Mouse (Mus musculus) cerebellum, adult 2 months (tissue): Measurements from ENCODE around the gene Cxcl15. TPM values are rescaled to one million over a fixed set of nuclear protein-coding genes. Genes with fewer than 3 reads are reported as not detected.

ENCODE experiments used
- DNase-seq, 2 experiments: peaks; one replicate each; pipeline ENCODE4 v3.0.0; 2021
- H3K27ac ChIP-seq: fragments of 200-500 bp; 2 replicates; pipeline ENCODE4 v1.5.1; 2012; ENCODE audit warnings: low read length, control low read depth, inconsistent platforms; ENCODE audit not compliant: insufficient read depth
- H3K27me3 ChIP-seq: fragments of 200-500 bp; 2 replicates; pipeline ENCODE4 v1.6.1; 2012; ENCODE audit warnings: inconsistent platforms, mild to moderate bottlenecking, low read length, moderate library complexity; ENCODE audit not compliant: control insufficient read depth, insufficient read depth
- H3K4me1 ChIP-seq: fragments of 200-500 bp; 2 replicates; pipeline ENCODE4 v1.6.1; 2011; ENCODE audit warnings: low read length; ENCODE audit not compliant: control insufficient read depth, insufficient read depth
- H3K4me3 ChIP-seq: fragments of 200-500 bp; replicated peaks from 2 replicates; pipeline ENCODE3; 2011; ENCODE audit warnings: mild to moderate bottlenecking, low read depth, low read length, control low read depth; ENCODE audit not compliant: insufficient read depth
- CTCF ChIP-seq: fragments of 200-500 bp; IDR thresholded peaks from 2 replicates; pipeline ENCODE4 v1.5.1; 2011; ENCODE audit warnings: low read depth, mild to moderate bottlenecking, control low read depth, low read length, moderate library complexity, borderline replicate concordance; ENCODE audit not compliant: insufficient read depth
- POLR2A ChIP-seq: fragments of 200-500 bp; IDR thresholded peaks from 2 replicates; pipeline ENCODE4 v1.6.1; 2011; ENCODE audit warnings: low read length, control low read depth, borderline replicate concordance; ENCODE audit not compliant: insufficient read depth
- WGBS: fragments of 180-500 bp; shearing (Covaris S2); methylation state at CpG from one replicate; pipeline ENCODE4 v1.1.7; 2018; 5-methylcytosine and 5-hydroxymethylcytosine counted together
- polyA plus RNA-seq: library from polyadenylated mRNA; depleted of rRNA; stranded (reverse); fragments of >200 nt; gene quantifications from 2 replicates; pipeline ENCODE4 v1.2.3, GENCODE M21; 2012

Cxcl15 gene
- polyA plus RNA-seq, 1 experiment = not detected

- H3K27ac ChIP-seq = no peak overlapping the region
- no peaks in the 10 kb centered on the region for H3K4me1 ChIP-seq
- TF ChIP-seq CTCF = no peak
- TF ChIP-seq POLR2A = no peak
- H3K4me3 ChIP-seq = no peak overlapping the region
- no peak for DNase-seq
- H3K27me3 ChIP-seq = no peaks in the 10 kb centered on the region
Measured at GRCm38 (mm10) chr5:90804574-90804973, 10.2 kb downstream of the Cxcl15 start.

GRCm38 (mm10) chr5:90806050-90806449, 11.7 kb downstream of the Cxcl15 start:
- no peak for DNase-seq
- no peaks in the 10 kb centered on the region for H3K4me1 ChIP-seq
- no peak overlapping the region for H3K27ac ChIP-seq
- TF ChIP-seq POLR2A (no peak), CTCF (no peak)
- no peaks in the 10 kb centered on the region for H3K27me3 ChIP-seq
- no peak overlapping the region for H3K4me3 ChIP-seq

- TF ChIP-seq CTCF (no peak), POLR2A (no peak)
- no peaks in the 10 kb centered on the region for H3K27me3 ChIP-seq
- H3K4me1 ChIP-seq = no peaks in the 10 kb centered on the region
- WGBS = 86% methylated on average over 3 of the region's 3 CpGs
- DNase-seq = no peak
- H3K27ac ChIP-seq = no peak overlapping the region
- no peak overlapping the region for H3K4me3 ChIP-seq
Measured at GRCm38 (mm10) chr5:90807176-90807950, 13.0 kb downstream of the Cxcl15 start.

- Histone ChIP-seq H3K4me3 (no peak overlapping the region), H3K4me1 (no peaks in the 10 kb centered on the region), H3K27ac (no peak overlapping the region), H3K27me3 (no peaks in the 10 kb centered on the region)
- DNase-seq = no peak
- TF ChIP-seq CTCF (no peak), POLR2A (no peak)
Measured at GRCm38 (mm10) chr5:90819756-90820155, 25.4 kb downstream of the Cxcl15 start.

GRCm38 (mm10) chr5:90832145-90832767, 37.9 kb downstream of the Cxcl15 start:
- H3K27ac ChIP-seq = no peak overlapping the region
- TF ChIP-seq CTCF = no peak
- no peak for DNase-seq
- WGBS = 81% methylated on average over 11 of the region's 11 CpGs
- no peak overlapping the region for H3K4me3 ChIP-seq
- H3K4me1 ChIP-seq = no peaks in the 10 kb centered on the region
- H3K27me3 ChIP-seq = no peaks in the 10 kb centered on the region

GRCm38 (mm10) chr5:90832768-90833388, 38.5 kb downstream of the Cxcl15 start:
- H3K27ac ChIP-seq = no peak overlapping the region
- no peak for TF ChIP-seq POLR2A
- TF ChIP-seq CTCF = no peak
- no peak overlapping the region for H3K4me3 ChIP-seq
- no peaks in the 10 kb centered on the region for H3K4me1 ChIP-seq
- 87% methylated on average over 8 of the region's 8 CpGs for WGBS
- DNase-seq = no peak
- no peaks in the 10 kb centered on the region for H3K27me3 ChIP-seq

GRCm38 (mm10) chr5:90834436-90834835, 40.1 kb downstream of the Cxcl15 start:
- no peak for DNase-seq
- Histone ChIP-seq H3K4me3 (no peak overlapping the region), H3K27me3 (no peaks in the 10 kb centered on the region), H3K4me1 (no peaks in the 10 kb centered on the region), H3K27ac (no peak overlapping the region)
- 88% methylated on average over 4 of the region's 4 CpGs for WGBS
- TF ChIP-seq POLR2A (no peak), CTCF (no peak)

GRCm38 (mm10) chr5:90838582-90838981, 44.2 kb downstream of the Cxcl15 start:
- no peak overlapping the region for H3K4me3 ChIP-seq
- WGBS = 65% methylated on average over 5 of the region's 5 CpGs
- no peaks in the 10 kb centered on the region for H3K27me3 ChIP-seq
- TF ChIP-seq CTCF = no peak
- TF ChIP-seq POLR2A = no peak
- no peaks in the 10 kb centered on the region for H3K4me1 ChIP-seq
- H3K27ac ChIP-seq = no peak overlapping the region
- no peak for DNase-seq
